Mouse (Mus musculus): ENCODE results near the gene Tomm6. TPM values are rescaled to one million over a fixed set of nuclear protein-coding genes. Genes with fewer than 3 reads are reported as not detected.
A peak's percentile ranks its signal among the peaks of the same experiment; 100 is the strongest.

Tomm6 gene
- polyA plus RNA-seq, 1 experiment from 2014 or later: 327 TPM

DNA sequence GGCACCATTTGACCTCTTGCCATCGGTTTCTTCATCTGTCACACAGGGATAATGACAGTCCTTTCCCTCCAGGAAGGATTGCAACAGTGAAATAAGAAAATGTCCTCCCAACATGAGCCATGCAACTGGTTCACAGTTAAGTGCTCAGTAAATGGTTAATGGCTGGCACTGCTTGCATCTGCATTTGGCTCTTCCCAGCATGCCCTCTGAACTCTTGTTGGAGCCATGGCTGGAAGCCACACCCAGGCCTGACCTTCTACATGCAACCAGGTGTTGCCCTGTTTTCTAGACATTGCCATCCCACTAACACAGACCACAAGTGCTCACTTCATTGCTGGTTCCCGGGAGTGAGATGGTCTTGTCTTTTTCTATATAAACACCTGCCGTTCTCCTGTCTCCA is 19.8 kb upstream of the Tomm6 start:
- Histone ChIP-seq H3K9ac (no peak overlapping the region), H3K27ac (no peak overlapping the region), H3K9me3 (no peaks in the 10 kb centered on the region), H3K4me2 (replicated peaks) (no peak overlapping the region), H3K36me3 (peaks cover 10% of the 10 kb centered on the region), H3K27me3 (replicated peaks) (peaks cover 9% of the 10 kb centered on the region), H3K4me3 (no peak overlapping the region), H3K4me1 (no peaks in the 10 kb centered on the region)
- ATAC-seq (ENCODE audit: low FRiP score, low read depth): no peak
- 86% methylated on average over 3 of the region's 3 CpGs for WGBS

DNA sequence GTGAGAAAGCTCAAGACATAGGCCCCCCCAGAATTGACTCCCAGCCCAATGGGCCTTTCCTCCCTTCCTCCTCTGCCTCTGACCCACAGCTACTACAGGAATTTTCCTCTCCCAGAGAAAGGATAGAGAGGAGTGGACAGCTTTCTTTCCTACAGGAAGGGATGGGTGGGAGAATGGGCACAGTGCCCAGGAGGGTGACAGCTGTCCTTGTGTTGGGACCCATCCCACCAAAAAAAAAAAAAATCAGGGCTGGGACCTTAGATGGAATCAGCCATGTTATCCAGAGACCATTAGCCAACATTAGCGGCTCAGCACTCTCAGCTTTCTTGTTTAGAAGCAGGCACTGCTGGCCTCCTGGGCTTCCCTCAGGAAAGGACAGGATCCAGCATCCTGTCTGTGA is 18.0 kb upstream of the Tomm6 start:
- Histone ChIP-seq H3K9ac (no peak overlapping the region), H3K27ac (no peak overlapping the region), H3K36me3 (peaks cover 27% of the 10 kb centered on the region), H3K4me3 (no peak overlapping the region), H3K9me3 (no peaks in the 10 kb centered on the region), H3K27me3 (replicated peaks) (peaks cover 18% of the 10 kb centered on the region), H3K4me1 (no peaks in the 10 kb centered on the region), H3K4me2 (replicated peaks) (no peak overlapping the region)
- ATAC-seq (ENCODE audit: low FRiP score, low read depth): no peak
- WGBS: 81% methylated on average over 1 of the region's 1 CpGs

DNA sequence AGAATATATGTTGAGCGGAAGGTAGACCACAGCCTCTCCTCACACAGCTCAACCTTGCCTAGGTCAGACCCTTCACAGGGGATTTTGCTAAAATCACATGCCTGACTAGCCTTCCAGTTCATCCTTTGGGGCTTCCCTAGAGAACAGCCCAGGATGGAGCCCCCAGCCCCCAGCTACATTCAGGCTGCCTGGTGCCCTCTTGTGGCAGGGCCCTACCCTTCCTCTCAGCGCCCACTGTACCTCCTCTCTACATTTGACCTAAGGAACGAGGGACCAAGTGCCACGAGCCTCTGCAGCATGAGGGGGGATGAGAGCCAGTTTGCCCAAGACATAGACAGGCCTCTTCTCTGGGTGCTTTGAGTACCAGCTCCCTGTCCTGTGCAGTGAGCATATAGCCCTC is 16.5 kb upstream of the Tomm6 start:
- WGBS: 82% methylated on average over 4 of the region's 4 CpGs
- H3K4me3 ChIP-seq: no peak overlapping the region
- H3K9ac ChIP-seq: no peak overlapping the region
- no peak overlapping the region for H3K4me2 ChIP-seq (replicated peaks)
- H3K27ac ChIP-seq: no peak overlapping the region
- H3K4me1 ChIP-seq: no peaks in the 10 kb centered on the region
- no peak for ATAC-seq (ENCODE audit: low FRiP score, low read depth)
- no peaks in the 10 kb centered on the region for H3K9me3 ChIP-seq
- peaks cover 40% of the 10 kb centered on the region for H3K36me3 ChIP-seq
- H3K27me3 ChIP-seq (replicated peaks): peaks cover 18% of the 10 kb centered on the region

DNA sequence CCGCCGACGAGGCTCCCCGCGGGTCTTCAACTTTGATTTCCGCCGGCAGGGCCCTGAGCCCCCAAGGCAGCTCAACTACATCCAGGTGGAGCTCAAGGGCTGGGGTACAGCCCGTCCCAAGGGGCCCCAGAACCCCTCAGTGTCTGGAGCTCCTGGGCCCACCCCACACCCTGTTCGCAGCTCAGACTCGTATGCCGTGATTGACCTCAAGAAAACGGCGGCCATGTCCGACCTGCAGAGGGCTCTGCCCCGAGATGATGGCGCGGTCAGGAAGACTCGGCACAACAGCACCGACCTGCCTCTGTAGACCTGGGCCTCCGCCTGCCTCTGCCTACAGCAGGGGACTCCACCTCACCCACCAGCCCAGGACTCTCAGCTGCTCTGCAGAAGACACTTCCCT is 15.4 kb upstream of the Tomm6 start:
- Histone ChIP-seq H3K9ac (no peak overlapping the region), H3K27me3 (replicated peaks) (peaks cover 18% of the 10 kb centered on the region), H3K4me2 (replicated peaks) (no peak overlapping the region), H3K36me3 (peaks cover 47% of the 10 kb centered on the region), H3K27ac (no peak overlapping the region), H3K4me3 (no peak overlapping the region), H3K9me3 (no peaks in the 10 kb centered on the region), H3K4me1 (no peaks in the 10 kb centered on the region)
- WGBS: 26% methylated on average over 20 of the region's 20 CpGs
- no peak for ATAC-seq (ENCODE audit: low FRiP score, low read depth)

DNA sequence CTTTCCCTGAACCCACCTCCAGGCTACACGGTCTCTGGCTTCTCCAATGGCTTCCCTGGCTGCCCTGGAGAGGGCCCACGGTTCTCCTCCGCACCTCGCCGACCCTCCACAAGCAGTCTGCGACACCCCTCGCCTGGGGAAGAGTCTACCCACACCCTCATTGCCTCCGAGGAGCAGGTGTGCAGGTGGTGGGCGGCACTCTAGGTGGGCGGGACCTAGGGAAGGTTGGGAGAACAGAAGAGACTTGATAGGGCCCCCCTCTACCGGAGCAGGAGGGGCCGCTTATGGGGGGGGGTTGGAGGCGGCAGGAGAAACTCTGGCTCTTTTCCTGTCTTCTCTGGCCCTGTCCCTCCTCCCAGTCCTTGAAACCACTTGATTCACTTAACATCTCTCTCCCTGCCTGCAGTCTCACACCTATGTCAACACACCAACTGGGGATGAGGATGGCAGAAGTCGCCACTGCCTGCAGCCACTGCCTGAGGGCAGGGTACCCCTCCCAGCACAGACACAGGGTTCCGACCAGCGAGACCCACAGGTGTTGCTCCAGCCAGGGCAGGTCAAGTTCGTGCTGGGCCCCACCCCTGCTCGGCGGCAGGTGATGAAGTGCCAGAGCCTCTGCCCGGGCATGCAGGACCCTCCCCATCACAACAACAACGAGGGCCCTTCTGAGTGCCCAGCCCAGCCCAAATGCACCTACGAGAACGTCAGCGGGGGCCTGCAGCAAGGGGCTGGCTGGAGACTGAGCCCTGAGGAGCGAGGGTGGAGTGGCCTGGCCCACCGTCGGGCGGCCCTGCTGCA is 14.6 kb upstream of the Tomm6 start:
- Histone ChIP-seq H3K27ac (no peak overlapping the region), H3K4me1 (no peaks in the 10 kb centered on the region), H3K9me3 (no peaks in the 10 kb centered on the region), H3K4me2 (replicated peaks) (no peak overlapping the region), H3K27me3 (replicated peaks) (peaks cover 18% of the 10 kb centered on the region), H3K4me3 (no peak overlapping the region), H3K36me3 (peaks cover 47% of the 10 kb centered on the region), H3K9ac (no peak overlapping the region)
- 42% methylated on average over 28 of the region's 28 CpGs for WGBS
- ATAC-seq (ENCODE audit: low FRiP score, low read depth): no peak

DNA sequence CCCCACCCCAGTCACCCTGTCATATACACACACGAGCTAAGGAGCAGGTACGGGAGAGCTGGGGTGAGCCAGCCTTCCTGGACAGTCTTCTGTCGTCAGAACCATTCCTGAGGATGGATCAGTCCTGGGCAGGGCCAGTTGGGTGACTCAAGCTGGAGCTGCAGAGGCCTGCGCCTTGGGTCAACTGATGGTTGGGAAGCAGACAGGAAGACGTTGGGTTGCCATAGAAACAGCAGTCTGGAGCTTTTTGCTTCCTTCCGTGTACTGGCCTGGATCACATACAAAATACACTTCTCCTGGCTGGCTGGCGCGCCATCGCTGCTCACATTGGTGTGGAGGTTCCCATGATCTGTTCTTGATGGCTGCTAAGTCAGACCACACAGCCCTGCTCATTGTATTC is 13.6 kb upstream of the Tomm6 start:
- Histone ChIP-seq H3K27me3 (replicated peaks) (peaks cover 18% of the 10 kb centered on the region), H3K4me3 (no peak overlapping the region), H3K36me3 (peaks cover 47% of the 10 kb centered on the region), H3K4me1 (no peaks in the 10 kb centered on the region), H3K9ac (no peak overlapping the region), H3K9me3 (no peaks in the 10 kb centered on the region), H3K27ac (no peak overlapping the region), H3K4me2 (replicated peaks) (no peak overlapping the region)
- ATAC-seq (ENCODE audit: low FRiP score, low read depth): no peak
- WGBS: 81% methylated on average over 9 of the region's 9 CpGs

DNA sequence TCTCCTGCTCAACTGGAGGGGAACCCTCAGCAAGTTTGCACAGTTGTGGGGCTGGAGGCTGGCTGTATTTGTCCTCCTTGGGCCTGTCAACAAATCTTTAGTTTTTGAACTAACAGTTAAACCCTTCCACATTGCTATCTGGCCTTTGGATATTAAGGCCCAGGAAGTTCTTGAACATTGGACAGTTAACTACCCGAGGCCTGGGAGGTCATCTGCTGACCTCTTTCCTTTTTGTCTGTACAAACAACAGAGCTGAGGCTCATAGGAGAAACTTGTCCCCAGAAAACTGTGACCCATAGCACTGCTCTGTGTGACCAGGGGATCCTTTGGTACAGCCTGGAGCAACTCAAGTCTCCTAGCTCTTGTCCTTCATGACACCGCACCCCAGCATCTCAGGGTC is 10.9 kb upstream of the Tomm6 start:
- H3K27me3 ChIP-seq (replicated peaks): peaks cover 14% of the 10 kb centered on the region
- H3K9ac ChIP-seq: no peak overlapping the region
- peaks cover 4% of the 10 kb centered on the region; the same call in 1 of the 2 replicates for H3K4me1 ChIP-seq
- H3K9me3 ChIP-seq: no peaks in the 10 kb centered on the region
- H3K4me2 ChIP-seq (replicated peaks): no peak overlapping the region
- ATAC-seq (ENCODE audit: low FRiP score, low read depth): no peak
- peaks cover 43% of the 10 kb centered on the region for H3K36me3 ChIP-seq
- no peak overlapping the region for H3K27ac ChIP-seq
- WGBS: 80% methylated on average over 2 of the region's 2 CpGs
- H3K4me3 ChIP-seq: no peak overlapping the region

DNA sequence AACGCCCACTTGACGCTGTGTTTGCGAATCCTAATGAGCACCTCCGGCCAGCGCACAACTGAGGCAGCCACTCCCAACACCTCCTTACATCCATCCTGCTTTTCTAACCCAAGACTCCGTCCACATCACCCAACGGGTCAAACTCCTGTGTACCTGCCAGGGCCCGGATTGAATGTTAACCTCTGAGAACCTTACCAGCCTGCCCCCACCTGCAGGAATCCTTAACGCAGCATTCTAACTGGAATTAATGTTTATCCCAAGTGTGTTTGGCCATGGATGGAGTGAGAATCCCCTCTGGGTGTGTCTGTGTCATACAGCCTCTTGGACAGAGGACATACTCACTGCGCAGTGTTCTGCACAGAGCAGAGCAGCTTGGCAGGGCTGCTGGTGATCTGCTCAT is 10.0 kb upstream of the Tomm6 start:
- WGBS: 89% methylated on average over 10 of the region's 10 CpGs
- peaks cover 11% of the 10 kb centered on the region for H3K27me3 ChIP-seq (replicated peaks)
- H3K4me3 ChIP-seq: no peak overlapping the region

DNA sequence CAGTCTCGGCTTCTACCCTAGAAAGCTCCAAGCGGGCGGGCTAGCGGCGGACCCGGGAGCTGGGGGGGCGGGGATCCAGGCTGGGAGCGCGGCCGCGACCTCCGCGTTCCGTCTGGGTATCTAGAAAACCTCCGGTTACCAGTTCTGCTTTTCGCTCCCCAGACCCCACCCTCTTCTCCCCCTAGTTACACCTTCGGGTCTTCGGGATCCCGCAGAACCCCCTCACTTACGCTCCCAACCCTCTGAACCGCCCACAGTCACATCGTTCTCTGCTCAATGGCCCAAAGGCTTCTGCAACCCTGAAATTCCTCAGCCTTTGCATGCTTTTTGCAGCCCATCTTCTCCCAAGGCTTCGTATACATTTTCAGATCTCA is 7.1 kb upstream of the Tomm6 start:
- Histone ChIP-seq H3K9ac (peak overlapping the region; percentile 80), H3K4me3 (peak overlapping the region; percentile 73), H3K36me3 (peaks cover 13% of the 10 kb centered on the region; the same call in 1 of the 2 replicates), H3K27me3 (replicated peaks) (no peaks in the 10 kb centered on the region), H3K4me2 (replicated peaks) (peak overlapping the region; percentile 87), H3K4me1 (peaks cover 8% of the 10 kb centered on the region; the same call in 1 of the 2 replicates), H3K9me3 (no peaks in the 10 kb centered on the region), H3K27ac (0 out of 2 replicates have a peak overlapping the region, but pooled peaks have one; percentile 3)
- WGBS: under 1% methylated on average over 16 of the region's 23 CpGs
- no peak; the same call in 1 of the 2 replicates for ATAC-seq (ENCODE audit: low FRiP score, low read depth)

More for the DNA sequence above, 10.0 kb upstream of the Tomm6 start:
- Histone ChIP-seq H3K4me1 (peaks cover 8% of the 10 kb centered on the region; the same call in 1 of the 2 replicates), H3K4me2 (replicated peaks) (no peak overlapping the region), H3K9me3 (no peaks in the 10 kb centered on the region), H3K36me3 (peaks cover 39% of the 10 kb centered on the region), H3K9ac (no peak overlapping the region), H3K27ac (no peak overlapping the region)
- ATAC-seq (ENCODE audit: low FRiP score, low read depth): no peak

DNA sequence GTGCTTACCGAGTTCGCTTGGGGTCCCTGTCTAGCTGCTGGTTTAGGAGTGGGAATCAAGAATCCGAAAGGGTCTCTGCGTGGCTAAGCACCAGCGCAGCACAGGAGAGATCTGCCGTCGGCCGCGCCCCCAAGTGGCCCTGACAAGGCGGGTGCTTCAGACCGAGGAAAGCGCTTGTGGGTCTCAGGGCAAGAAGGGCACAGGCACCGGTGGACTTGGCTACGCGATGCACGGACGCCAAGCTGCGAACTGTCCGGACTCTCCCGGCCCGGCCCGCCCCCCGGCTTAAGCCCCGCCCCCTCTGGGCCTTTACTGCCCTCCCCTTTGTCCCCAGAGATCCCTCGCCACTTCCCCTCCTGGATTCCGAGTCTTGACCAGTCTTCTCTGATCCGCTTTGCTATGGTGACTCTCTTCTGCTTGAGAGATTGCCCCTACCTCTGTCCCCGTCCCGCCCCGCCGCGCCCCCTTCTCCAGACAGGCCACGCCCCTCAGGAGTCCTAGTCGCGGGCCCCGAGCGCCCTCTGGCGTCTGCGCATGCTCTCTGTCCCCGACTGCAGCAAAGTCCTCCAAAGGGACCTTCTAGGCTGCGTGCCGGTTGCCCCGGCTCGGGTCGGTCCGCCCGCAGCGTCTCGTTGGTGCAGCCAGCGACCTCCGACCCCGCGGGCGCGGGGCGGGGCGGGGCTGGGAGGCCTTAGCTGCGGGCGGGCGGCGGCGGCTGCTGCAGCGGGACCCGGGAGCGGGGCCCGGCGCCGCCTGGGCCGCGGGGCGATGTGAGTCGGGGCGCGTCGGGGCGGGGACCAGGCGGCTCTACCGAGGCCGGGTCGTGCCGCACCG is 6.5 kb upstream of the Tomm6 start, which contains the start of gene Prickle4:
Gene Prickle4, minus strand, starts transcription at position 234 of the 834 bp plus-strand sequence.
- H3K27me3 ChIP-seq (replicated peaks): no peaks in the 10 kb centered on the region
- H3K27ac ChIP-seq: 0 out of 2 replicates have a peak within 1 kb of the TSS, but pooled peaks have one; percentile 3
- peak; percentile 96 for ATAC-seq (ENCODE audit: low FRiP score, low read depth)
- no peaks in the 10 kb centered on the region for H3K9me3 ChIP-seq
- WGBS: under 1% methylated on average over 79 of the region's 82 CpGs
- H3K4me1 ChIP-seq: peaks cover 8% of the 10 kb centered on the region; the same call in 1 of the 2 replicates
- peak within 1 kb of the TSS; percentile 73 for H3K4me3 ChIP-seq
- peaks cover 7% of the 10 kb centered on the region; the same call in 1 of the 2 replicates for H3K36me3 ChIP-seq
- peak within 1 kb of the TSS; percentile 87 for H3K4me2 ChIP-seq (replicated peaks)
- H3K9ac ChIP-seq: peak within 1 kb of the TSS; percentile 80

DNA sequence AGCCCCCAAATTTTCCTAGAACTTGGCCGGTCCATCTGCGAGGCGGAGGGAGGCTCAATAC is 6.1 kb upstream of the Tomm6 start, which contains the start of gene Gm21981:
Gene Gm21981, minus strand, starts transcription at position 14 of the 61 bp plus-strand sequence.
- WGBS: 0% methylated on average over 3 of the region's 3 CpGs
- no peak for ATAC-seq (ENCODE audit: low FRiP score, low read depth)

DNA sequence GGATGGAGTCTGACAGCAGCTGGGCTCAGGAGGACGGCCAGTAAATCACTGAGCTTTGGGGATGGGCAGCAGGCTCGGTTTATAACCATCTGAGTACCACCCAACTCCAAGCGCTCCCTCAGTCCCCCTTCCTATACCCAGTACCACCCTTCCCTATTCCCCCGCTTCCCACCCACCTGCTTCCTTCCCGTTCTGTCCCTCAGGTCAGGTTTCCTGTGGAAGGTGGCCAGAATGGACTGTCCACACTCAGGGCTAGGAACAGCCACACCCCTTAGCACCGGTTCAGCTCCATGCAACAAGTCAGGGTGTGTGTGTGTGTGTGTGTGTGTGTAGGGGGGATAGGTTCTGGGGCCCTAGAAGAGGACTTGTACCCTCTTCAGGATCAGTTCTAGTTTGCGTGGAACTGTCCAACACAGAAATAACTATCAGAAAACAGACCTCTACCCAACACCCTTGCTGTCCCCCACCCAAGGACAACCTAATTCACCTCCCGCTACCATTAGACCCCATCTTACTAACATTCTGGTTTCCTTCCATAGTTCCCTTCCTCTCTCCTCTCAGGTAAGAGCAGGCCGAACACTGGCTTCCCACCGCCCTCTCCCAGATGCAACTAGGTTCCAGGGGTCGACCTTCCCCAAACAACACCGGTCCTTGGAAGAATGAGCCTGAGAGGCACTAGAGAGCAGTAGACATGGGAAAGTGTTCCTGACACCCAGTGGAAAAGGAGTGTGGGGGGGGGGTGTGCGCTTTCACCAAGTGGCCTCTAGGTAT is 5.7 kb upstream of the Tomm6 start:
- no peak for ATAC-seq (ENCODE audit: low FRiP score, low read depth)
- Histone ChIP-seq H3K27me3 (replicated peaks) (no peaks in the 10 kb centered on the region), H3K36me3 (no peaks in the 10 kb centered on the region), H3K27ac (no peak overlapping the region), H3K4me3 (peak overlapping the region; percentile 73), H3K4me1 (peaks cover 14% of the 10 kb centered on the region; the same call in 1 of the 2 replicates), H3K9me3 (no peaks in the 10 kb centered on the region), H3K4me2 (replicated peaks) (peak overlapping the region; percentile 87), H3K9ac (peak overlapping the region; percentile 80; the same call in 1 of the 2 replicates)
- WGBS: 32% methylated on average over 13 of the region's 13 CpGs

More for the DNA sequence above, 6.1 kb upstream of the Tomm6 start, which contains the start of gene Gm21981:
- Histone ChIP-seq H3K9ac (peak within 1 kb of the TSS; percentile 80), H3K9me3 (no peaks in the 10 kb centered on the region), H3K4me2 (replicated peaks) (peak within 1 kb of the TSS; percentile 87), H3K27ac (0 out of 2 replicates have a peak within 1 kb of the TSS, but pooled peaks have one; percentile 3), H3K27me3 (replicated peaks) (no peaks in the 10 kb centered on the region), H3K4me3 (peak within 1 kb of the TSS; percentile 73), H3K36me3 (peaks cover 2% of the 10 kb centered on the region; the same call in 1 of the 2 replicates), H3K4me1 (peaks cover 11% of the 10 kb centered on the region; the same call in 1 of the 2 replicates)
